Mouse (Mus musculus) heart, postnatal 25 days (tissue): ENCODE measurements around the gene Zfp874b. TPM values are rescaled to one million over a fixed set of nuclear protein-coding genes. Genes with fewer than 3 reads are reported as not detected.
"Not testable (repeated sequence)": the region's sequence is repeated elsewhere in the genome, so short reads cannot be mapped to it uniquely, and the experiment has no call there.

Source experiments
- DNase-seq: peaks from one replicate; pipeline ENCODE4 v3.0.0; 2022; ENCODE audit warnings: low spot score
- intact Hi-C: fragments of 180-260 bp; cut with DNase I; formaldehyde crosslinking; loops from one replicate; pipeline ENCODE4 v1.15.1; 2025
- total RNA-seq, 2 experiments: library from RNA; stranded (reverse); gene quantifications; 2 replicates each; pipeline ENCODE4 v1.2.3; 2021

The Zfp874b gene
- 10 to 100 TPM; 17.0 to 19.5 TPM for total RNA-seq

DNA sequence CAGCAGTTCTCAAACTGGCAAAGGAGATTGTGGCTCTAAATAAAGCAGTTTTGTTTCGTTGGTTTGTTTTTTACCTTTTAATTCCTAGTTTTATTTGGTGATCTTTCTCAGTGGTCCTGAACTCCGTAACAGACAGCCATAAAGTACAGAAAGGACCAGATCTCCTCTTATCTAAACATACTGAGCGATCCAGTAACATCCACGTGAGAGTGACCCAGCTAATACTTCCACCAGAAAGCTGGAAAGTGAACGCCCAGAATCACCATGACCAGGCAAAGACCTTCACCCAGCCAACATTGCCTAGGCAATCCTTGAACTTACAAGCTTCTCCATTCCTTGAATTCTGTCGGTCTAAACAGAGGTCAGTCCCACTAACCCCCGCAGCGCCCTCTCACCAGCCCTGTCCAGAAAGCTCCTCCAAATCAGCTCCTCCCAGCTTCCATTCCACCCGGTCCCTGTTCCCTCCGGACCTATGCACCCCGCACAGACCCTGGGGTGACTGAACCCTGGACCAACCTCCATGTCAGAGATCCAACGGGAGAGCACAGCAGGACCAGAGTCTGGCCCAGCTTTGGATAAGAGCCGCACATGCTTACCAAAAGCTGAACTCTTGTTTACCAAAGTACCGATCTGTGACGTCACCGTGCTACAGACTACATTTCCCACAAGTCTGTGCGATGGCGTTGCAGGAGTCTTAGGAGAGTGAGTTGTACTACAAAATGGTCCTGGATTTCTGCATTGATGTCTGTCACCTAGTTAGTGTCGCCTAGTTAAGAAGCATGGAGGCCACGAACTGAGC is at the start of gene Zfp874b:
TSS of gene Zfp874b (minus strand) at position 634 of the 799 bp plus-strand sequence.
- DNase-seq, result peak; percentile 79
- intact Hi-C loops, result loop anchor here (2.0 kb wide), 1 partner anchor 31 kb away; no protein-coding TSS in a partner anchor

DNA sequence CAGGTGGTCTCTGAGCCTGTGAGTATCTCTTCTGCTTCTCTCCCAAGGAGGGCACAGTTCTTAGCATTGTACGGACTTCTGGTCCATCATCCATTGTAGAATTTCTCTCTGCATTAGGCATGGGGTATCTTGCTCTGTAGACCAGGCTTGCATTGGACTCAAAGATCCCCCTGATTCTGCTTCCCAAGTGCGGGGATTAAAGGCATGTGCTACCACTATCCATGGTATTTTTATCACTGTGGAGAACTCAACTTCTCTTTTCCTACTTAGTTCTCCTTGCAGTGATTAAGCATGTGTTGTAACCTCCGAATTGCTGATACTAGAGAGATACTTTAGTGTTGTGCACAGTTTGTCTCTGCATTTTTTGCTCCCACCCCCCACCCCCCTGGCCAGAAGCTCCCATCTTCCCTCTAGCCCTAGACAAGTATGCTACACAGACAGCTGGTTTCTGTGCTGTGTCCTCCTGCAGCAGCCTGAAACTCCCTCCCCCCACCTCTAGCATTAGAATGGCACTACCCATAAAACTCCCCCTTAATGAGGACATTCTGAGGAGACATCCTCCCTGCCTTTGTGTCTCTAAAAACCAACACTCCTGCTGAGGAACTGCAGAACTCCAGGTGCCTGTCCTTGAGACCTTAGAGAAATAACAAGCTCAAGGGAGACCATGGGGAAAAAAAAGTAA is 43.1 kb upstream of the Zfp874b start:
- no peak for DNase-seq
- intact Hi-C loops, result loop anchor here (2.0 to 10.0 kb wide), 4 partner anchors 26 to 288 kb away; partner anchors contain the start of genes Zfp273, Zfp748 and Zfp874a

DNA sequence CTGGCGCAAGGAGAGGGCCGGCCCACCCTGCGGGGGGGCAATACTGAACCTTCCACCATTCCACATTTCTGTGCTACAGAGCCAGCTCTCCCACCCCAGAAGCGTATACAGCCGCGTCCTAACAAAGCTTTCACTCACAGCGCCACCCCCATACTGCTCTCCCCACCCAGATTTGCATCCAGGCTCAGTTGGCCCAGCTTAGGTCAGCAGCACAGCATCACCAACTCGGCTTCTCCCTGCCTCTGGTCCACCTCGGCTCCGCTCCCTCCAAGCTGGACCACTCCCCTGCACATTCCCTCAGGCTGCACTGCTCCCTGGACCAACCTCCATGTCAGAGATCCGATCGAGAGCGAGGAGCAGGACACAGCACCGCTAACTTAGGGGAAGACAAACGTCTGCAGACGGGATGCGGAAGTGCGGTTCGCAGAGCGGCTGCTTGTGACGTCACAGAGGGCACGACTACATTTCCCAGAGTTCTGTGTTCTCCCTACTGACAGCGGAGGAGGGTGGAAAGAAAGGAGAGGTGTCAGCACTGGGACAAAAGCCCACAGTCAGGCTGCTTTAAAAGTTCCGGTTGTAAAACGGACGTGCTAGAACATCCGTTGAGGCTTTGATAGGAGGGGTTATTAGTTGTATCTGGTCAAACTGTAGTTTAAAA is 41.8 kb upstream of the Zfp874b start, which contains the start of the genes Gm26965 and Zfp87:
TSS of gene Gm26965 (minus strand) at position 399 of the 658 bp plus-strand sequence.
TSS of gene Zfp87 (minus strand) at position 425 of the 658 bp plus-strand sequence.
- DNase-seq, result peak; percentile 85
- intact Hi-C loops, result loop anchor here (2.0 to 10.0 kb wide), 4 partner anchors 27 to 289 kb away; partner anchors contain the start of genes Zfp273, Zfp748 and Zfp874a

DNA sequence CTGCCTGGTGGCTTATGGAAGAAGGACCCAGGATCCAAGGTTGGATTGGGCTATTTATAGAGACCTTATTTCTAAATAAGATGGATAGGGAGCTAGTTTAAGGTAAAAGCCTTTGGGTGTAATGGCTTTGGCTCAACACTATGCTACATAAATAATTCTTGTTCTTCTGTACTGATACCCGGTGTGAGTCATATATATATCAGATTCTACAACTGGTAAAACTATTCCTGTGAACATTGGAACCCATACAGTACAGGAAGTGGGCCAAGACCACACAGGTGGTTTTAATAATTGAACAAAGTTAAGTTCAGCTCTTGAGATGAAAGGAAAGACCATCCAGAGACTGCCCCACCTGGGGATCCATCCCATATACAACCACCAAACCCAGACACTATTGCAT is 16.9 kb upstream of the Zfp874b start:
- DNase-seq, result no peak
- intact Hi-C loops, result loop anchor here (1.0 kb wide), 1 partner anchor 23 kb away; no protein-coding TSS in a partner anchor

DNA sequence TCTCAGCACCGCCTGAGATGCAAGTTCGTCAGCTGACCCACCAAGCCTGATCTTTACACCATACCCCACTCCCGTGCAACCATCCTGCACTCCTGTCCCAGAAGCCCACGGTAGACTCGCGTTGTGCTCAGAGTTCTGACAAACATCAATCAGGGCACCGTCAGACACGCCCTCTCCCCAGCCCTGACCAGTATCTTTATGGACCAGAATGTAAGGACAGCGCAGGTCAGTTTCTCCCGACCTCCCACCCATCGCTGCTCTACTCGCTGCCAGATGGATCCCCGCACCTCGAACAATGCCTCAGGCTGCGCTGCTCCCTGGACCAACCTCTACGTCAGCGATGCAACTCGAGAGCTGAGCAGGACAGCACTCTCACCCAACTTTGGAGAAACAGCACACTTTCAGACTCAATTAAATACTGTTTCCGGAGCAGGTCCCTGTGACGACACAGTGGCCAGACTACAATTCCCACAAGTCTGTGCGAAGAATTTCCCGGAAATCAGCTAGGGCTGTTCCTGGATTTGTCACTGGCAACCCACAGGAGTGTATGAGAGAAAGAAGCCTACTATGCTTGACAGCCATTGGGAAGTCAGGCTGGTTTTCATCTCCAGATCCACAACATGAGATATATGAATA is 16.1 kb upstream of the Zfp874b start, which contains the start of gene Zfp58:
TSS of gene Zfp58 (minus strand) at position 472 of the 636 bp plus-strand sequence.
- peak; percentile 75 for DNase-seq
- intact Hi-C loops, result loop anchor here (1.0 kb wide), 1 partner anchor 24 kb away; no protein-coding TSS in a partner anchor

DNA sequence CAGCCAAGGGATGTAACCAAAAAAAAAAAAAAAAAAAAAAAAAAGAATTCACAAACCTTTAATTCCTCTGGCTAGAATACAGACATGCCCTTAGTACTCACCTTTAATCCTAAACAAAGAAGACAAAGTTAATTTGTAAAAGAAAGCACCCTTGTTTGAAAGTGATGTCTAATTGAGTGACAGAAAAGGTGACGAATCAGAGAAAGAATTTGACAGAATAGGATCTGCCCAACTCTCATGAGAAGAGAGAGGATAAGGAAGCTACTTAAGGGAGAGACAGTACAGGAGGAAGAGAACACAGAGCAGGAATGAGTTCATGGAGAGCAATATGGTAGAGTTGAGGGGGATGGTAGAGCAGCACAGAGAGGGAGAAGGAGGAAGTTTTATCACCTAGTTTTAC is 11.6 kb upstream of the Zfp874b start:
- intact Hi-C loops, result no loop called here
- DNase-seq, result no peak

DNA sequence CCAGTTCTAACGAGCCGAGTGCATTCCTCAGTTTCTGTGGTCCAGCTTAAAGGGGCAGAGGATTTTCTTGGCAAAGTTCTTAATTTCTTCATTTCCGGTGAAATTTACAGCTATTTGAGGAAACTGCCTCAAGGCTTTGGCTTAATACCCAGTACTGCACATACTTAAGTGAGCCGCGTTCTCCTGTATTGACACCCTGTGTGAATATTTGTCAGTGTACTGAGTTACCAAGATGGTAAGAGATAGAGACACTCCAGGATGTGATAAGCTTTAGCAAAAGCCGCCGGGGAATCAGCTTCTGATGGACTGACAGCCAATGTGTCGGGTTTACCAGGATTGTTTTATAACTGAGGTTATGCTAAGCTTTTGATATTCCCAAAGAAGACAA is 360 bp upstream of the Zfp874b start:
- intact Hi-C loops, result loop anchor here (2.0 kb wide), 1 partner anchor 32 kb away; no protein-coding TSS in a partner anchor
- no peak for DNase-seq

DNA sequence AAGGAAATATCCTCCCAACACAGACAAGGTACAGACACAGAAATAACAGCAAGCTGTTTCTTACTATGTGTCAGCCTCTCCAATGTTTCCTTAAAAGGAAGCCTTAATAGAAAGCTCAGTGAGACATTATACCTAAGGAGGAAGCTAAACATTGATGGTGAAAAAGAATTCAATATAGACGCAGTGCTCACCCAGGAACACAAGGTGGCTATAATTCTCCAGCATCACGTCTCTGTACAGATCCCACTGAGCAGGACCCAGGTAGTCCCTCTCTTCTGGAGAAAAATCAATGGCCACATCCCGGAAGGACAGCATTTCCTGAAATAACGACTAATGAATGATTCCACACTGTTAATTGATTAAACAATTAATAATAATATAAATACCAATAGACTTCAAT is 2.5 kb downstream of the Zfp874b start:
- intact Hi-C loops, result no loop called here
- DNase-seq, result no peak

DNA sequence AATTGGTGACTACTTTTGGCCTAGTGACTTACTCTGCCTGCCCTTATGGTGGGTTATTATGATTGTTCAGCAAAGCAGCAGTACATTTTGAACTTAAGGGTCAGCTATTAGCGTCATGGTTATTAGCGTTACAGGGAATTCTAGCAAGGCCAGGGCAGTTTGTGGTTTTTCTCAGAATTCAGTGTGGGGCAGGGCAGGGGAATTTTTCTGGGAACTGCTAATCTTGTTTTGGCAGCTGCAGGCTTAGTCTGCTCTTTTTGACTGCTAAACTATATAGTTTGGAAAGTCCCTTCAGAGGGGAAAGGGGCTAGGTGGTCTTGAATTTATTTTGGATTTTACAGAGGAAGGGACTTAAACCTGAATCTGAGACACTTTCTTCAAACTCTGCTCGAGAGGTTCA is 14.8 kb downstream of the Zfp874b start:
- intact Hi-C loops, result no loop called here
- no peak for DNase-seq

DNA sequence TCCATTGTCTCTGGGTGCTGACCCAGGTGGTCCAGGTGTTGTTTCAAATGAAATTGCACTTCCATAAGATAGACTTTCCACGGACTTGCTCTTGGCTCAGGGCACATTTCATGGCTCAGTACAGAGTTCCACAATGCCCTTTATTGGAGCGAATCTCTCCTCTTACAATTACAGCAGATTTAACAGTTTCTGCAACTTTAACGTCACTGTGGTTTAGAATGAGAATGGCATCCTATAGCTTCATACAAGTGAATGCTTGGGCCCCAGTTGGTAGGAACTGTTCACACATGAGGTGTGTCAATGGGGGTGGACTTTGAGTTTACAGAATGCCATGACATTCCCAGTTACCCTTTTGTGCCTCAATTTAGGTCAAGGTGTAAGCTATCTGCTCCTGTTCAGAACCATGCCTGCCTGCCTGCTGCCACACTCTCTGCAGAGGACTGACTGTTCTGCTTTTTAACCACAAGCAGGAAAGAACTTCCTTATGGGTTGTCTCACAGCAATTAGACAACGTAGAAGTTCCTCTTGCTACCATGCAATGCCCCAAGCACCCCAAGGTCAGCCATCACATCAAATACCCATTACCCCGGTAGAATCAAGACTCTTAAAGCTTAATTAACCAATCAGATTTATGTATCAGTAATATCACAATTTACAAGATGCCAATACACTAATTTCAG is 20.4 kb downstream of the Zfp874b start:
- intact Hi-C loops, DNase-seq: not testable (repeated sequence)

DNA sequence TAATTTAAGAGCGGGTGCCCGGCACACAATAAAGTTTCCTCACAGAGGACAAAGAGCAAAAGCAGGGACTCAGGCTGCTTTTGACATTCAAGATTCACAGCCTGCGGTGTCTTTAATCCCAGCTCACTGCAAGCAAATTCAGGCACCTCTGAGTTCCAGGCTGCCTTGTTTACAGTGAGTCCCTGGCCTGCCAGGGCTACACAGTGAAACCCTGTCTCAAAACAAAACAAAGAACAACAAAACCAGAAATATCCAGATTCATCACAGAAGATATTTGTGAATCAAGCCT is 32.1 kb downstream of the Zfp874b start:
- no peak for DNase-seq
- intact Hi-C loops, result loop anchor here (2.0 to 5.0 kb wide), 2 partner anchors 33 to 75 kb away; partner anchors contain the start of genes Gm26965, Zfp87 and Zfp874b

DNA sequence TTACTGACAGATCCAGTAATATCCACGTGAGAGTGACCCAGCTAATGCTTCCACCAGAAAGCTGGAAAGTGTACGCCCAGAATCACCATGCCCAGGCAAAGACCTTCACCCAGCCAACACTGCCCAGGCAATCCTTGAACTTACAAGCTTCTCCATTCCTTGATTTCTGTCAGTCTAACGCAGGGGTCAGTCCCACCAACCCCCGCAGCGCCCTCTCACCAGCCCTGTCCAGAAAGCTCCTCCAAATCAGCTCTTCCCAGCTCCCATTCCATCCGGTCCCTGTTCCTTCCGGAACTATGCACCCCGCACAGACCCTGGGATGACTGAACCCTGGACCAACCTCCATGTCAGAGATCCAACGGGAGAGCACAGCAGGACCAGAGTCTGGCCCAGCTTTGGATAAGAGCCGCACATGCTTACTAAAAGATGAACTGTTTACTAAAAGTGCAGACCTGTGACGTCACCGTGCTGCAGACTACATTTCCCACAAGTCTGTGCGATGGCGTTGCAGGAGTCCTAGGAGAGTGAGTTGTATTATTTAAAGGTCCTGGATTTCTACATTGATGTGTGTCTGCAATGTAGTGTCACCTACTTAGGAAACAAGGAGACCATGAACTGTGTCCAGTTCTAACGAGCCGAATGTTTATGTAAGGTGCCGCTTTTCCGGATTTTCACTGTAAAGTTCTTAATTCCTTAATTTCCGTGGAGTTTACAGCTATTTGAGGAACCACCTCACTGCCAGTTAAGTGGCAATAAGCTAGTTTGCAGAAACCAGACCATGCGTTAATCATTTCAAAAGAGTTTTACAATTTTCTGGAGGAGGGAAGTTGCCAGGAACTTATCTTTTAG is 32.7 kb downstream of the Zfp874b start, which contains the start of gene Zfp874a:
TSS of gene Zfp874a (minus strand) at position 453 of the 849 bp plus-strand sequence.
- DNase-seq, result peak; percentile 84
- intact Hi-C loops, result loop anchor here (2.0 to 5.0 kb wide), 2 partner anchors 33 to 76 kb away; partner anchors contain the start of genes Gm26965, Zfp87 and Zfp874b

DNA sequence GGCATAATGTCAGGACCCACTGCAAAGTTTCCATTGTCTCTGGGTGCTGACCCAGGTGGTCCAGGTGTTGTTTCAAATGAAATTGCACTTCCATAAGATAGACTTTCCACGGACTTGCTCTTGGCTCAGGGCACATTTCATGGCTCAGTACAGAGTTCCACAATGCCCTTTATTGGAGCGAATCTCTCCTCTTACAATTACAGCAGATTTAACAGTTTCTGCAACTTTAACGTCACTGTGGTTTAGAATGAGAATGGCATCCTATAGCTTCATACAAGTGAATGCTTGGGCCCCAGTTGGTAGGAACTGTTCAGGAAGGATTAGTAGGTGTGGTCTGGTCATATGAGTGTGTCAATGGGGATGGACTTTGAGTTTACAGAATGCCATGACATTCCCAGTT is 47.0 kb downstream of the Zfp874b start:
- DNase-seq, intact Hi-C loops: not testable (repeated sequence)

DNA sequence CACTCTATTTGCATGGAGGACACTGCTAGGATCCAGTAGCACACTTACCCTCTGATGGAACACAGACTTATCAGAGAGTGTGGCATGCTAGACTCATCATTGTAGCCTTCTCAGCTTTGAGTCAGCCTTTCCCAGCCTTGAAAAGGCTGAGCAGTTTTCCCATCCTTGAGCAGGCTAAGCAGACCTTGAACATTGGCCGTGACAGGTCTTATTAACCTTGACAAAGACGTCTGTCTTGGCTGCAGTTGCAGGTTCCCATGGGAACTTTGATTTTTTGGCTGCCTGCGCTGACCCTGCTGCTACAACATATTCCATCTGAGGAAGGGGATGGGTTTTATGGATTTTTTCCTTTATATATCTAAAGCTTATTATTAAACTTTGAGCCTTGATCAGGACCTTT is 55.9 kb downstream of the Zfp874b start:
- no peak for DNase-seq
- intact Hi-C loops, result no loop called here

DNA sequence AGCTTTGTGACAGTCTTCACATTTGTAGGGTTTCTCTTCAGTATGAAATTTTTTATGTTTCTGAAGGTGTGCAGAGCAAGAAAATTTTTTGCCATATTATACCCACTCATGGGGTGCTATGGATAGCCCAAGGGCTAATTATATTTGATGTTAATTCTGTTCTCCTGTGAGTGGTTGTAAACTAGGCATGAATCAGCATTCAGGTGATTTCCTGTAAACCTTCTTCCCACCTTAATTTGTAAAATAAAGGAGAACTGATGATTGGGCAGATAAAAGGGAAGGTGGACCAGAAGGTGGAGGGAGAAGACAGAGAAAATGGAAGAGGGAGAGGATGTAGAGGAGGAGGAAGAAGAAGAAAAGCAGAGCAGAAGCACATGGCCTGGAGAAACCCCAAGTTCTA is 58.4 kb downstream of the Zfp874b start:
- intact Hi-C loops, DNase-seq: not testable (repeated sequence)

DNA sequence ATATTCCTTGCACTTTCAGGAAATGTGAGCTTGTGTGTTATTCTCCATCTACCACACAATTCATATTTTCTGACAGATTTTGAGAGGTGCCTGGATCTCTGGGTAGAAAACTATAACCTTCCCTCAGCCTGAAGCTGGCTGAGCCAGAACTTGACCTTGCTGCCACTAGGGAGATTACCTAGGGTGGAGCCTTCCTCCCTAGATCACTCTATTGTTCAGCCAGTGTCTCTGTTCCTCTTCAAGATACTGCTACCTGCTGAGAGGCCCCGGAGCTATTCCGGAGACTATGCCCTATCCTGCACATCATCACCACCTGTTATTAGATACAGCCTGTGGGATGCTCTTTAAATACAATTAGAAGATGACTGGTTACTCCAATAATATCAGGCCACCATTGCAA is 61.5 kb downstream of the Zfp874b start:
- intact Hi-C loops, DNase-seq: not testable (repeated sequence)
